Mouse (Mus musculus) olfactory bulb, adult 2 months (tissue): ENCODE measurements at regions not wholly inside any gene's neighbourhood (a gene's known extent, or its start where the extent isn't known, plus 50 kb on each side); places are given as distances from the start of the nearest gene placed in this dataset.

Experiments used
- CTCF ChIP-seq: fragments of 200-500 bp; IDR thresholded peaks from 2 replicates; pipeline ENCODE4 v1.5.1; 2012; ENCODE audit warnings: low read depth, mild to moderate bottlenecking, low read length, moderate library complexity; ENCODE audit not compliant: insufficient read depth
- POLR2A ChIP-seq: fragments of 200-500 bp; IDR thresholded peaks from 2 replicates; pipeline ENCODE4 v1.6.1; 2012; ENCODE audit warnings: mild to moderate bottlenecking, low read depth, low read length, moderate library complexity; ENCODE audit not compliant: insufficient read depth

DNA sequence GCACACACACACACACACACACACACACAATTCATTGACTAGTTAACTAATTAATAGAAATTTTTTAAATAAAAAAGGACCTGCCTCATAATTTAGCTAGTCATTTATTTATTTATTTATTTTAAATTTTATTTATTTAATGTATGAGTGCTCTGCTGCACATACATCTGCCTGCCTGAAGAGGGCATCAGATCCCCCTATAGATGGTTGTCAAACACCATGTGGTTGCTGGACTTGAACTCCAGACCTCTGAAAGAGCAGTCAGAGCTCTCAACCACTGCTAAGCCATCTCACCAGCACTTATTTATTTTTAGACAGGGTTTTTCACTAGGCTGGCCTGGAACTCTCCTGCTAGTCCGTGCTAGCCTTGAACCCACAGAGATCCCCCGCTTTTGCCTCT, 50.6 kb upstream of the Hdhd5 start:
- TF ChIP-seq POLR2A (no peak), CTCF (no peak)
